Mouse (Mus musculus) intestine, embryonic 15.5 days (tissue): ENCODE data around the gene Isoc2a. TPM values are rescaled to one million over a fixed set of nuclear protein-coding genes. Genes with fewer than 3 reads are reported as not detected.

Experiments
- ATAC-seq: fragments of 200-750 bp; cut with Nextera tagmentation; 2 replicates; pipeline ENCODE4 v1.8.0; 2017; ENCODE audit warnings: moderate TSS enrichment, moderate library complexity
- H3K27ac ChIP-seq: fragments of 300-500 bp; sonication (generic); 2 replicates; pipeline ENCODE4 v1.5.1; 2015; ENCODE audit warnings: mild to moderate bottlenecking, inconsistent platforms
- H3K27me3 ChIP-seq: fragments of 300-500 bp; sonication (generic); replicated peaks from 2 replicates; pipeline ENCODE4 v1.6.1; 2015; ENCODE audit warnings: inconsistent platforms
- H3K36me3 ChIP-seq: fragments of 300-500 bp; sonication (generic); 2 replicates; pipeline ENCODE4 v1.6.1; 2015; ENCODE audit warnings: inconsistent platforms
- H3K4me1 ChIP-seq: fragments of 300-500 bp; sonication (generic); replicated peaks from 2 replicates; pipeline ENCODE4 v1.6.1; 2015; ENCODE audit warnings: inconsistent platforms
- H3K4me2 ChIP-seq: fragments of 300-500 bp; sonication (generic); replicated peaks from 2 replicates; pipeline ENCODE4 v1.6.1; 2015; ENCODE audit warnings: mild to moderate bottlenecking, inconsistent platforms
- H3K4me3 ChIP-seq: fragments of 300-500 bp; sonication (generic); replicated peaks from 2 replicates; pipeline ENCODE4 v1.5.1; 2015; ENCODE audit warnings: inconsistent platforms
- H3K9ac ChIP-seq: fragments of 300-500 bp; sonication (generic); 2 replicates; pipeline ENCODE4 v1.6.1; 2015; ENCODE audit warnings: inconsistent platforms
- H3K9me3 ChIP-seq: fragments of 300-500 bp; sonication (generic); 2 replicates; pipeline ENCODE4 v1.6.1; 2016; ENCODE audit warnings: inconsistent platforms
- WGBS: fragments of 180-500 bp; shearing (Covaris S2); methylation state at CpG from one replicate; pipeline ENCODE4 v1.1.7; 2015; 5-methylcytosine and 5-hydroxymethylcytosine counted together
- polyA plus RNA-seq: library from polyadenylated mRNA; unstranded; fragments of >200 nt; fragmentation: Nextera tagmentation; extraction: Ambion mirVana; gene quantifications from 2 replicates; pipeline ENCODE4 v1.2.1, GENCODE M21; 2015

The Isoc2a gene
- polyA plus RNA-seq = 0.68 and 1.0 TPM in 2 replicates

- Histone ChIP-seq H3K9me3 (no peaks in the 10 kb centered on the region), H3K4me3 (peak within 1 kb of the TSS; percentile 60), H3K4me2 (peak within 1 kb of the TSS; percentile 83), H3K4me1 (peaks cover 11% of the 10 kb centered on the region), H3K9ac (peak within 1 kb of the TSS; percentile 67), H3K27ac (peak within 1 kb of the TSS; percentile 70), H3K36me3 (no peaks in the 10 kb centered on the region), H3K27me3 (no peaks in the 10 kb centered on the region)
- under 1% methylated on average over 22 of the region's 22 CpGs for WGBS
- peak; percentile 100 for ATAC-seq
Observed at GRCm38 (mm10) chr7:4876753-4877221, at the start of gene Isoc2a. Gene Isoc2a (plus strand): TSS chr7:4877153.

GRCm38 (mm10) chr7:4830476-4830875 lies 46.5 kb upstream of the Isoc2a start:
- H3K9ac ChIP-seq = no peak overlapping the region
- no peak overlapping the region for H3K4me2 ChIP-seq
- no peaks in the 10 kb centered on the region for H3K9me3 ChIP-seq
- H3K27ac ChIP-seq = no peak overlapping the region
- no peak overlapping the region for H3K4me3 ChIP-seq
- no peak for ATAC-seq
- H3K27me3 ChIP-seq = peaks cover 37% of the 10 kb centered on the region
- no peaks in the 10 kb centered on the region for H3K4me1 ChIP-seq
- 3% methylated on average over 12 of the region's 12 CpGs for WGBS
- no peaks in the 10 kb centered on the region for H3K36me3 ChIP-seq

- peaks cover 48% of the 10 kb centered on the region for H3K27me3 ChIP-seq
- H3K9ac ChIP-seq = peak overlapping the region; percentile 40
- no peak; the same call in 1 of the 2 replicates for ATAC-seq
Observed at GRCm38 (mm10) chr7:4835631-4836327, 41.2 kb upstream of the Isoc2a start.

GRCm38 (mm10) chr7:4836351-4836792 lies 40.6 kb upstream of the Isoc2a start:
- H3K27me3 ChIP-seq = peaks cover 44% of the 10 kb centered on the region
- peak overlapping the region; percentile 40 for H3K9ac ChIP-seq
- under 1% methylated on average over 51 of the region's 51 CpGs for WGBS
- H3K27ac ChIP-seq = no peak overlapping the region
- no peaks in the 10 kb centered on the region for H3K9me3 ChIP-seq
- peak overlapping the region; percentile 44 for H3K4me3 ChIP-seq
- peaks cover 9% of the 10 kb centered on the region for H3K4me1 ChIP-seq
- ATAC-seq = peak; percentile 92
- H3K36me3 ChIP-seq = no peaks in the 10 kb centered on the region
- peak overlapping the region; percentile 93 for H3K4me2 ChIP-seq

More at GRCm38 (mm10) chr7:4835631-4836327, 41.2 kb upstream of the Isoc2a start:
- H3K4me2 ChIP-seq = peak overlapping the region; percentile 93
- WGBS = 6% methylated on average over 34 of the region's 34 CpGs
- H3K36me3 ChIP-seq = no peaks in the 10 kb centered on the region
- H3K27ac ChIP-seq = no peak overlapping the region
- H3K4me3 ChIP-seq = peak overlapping the region; percentile 44
- no peaks in the 10 kb centered on the region for H3K9me3 ChIP-seq
- peaks cover 9% of the 10 kb centered on the region for H3K4me1 ChIP-seq

GRCm38 (mm10) chr7:4837639-4838038 lies 39.3 kb upstream of the Isoc2a start:
- Histone ChIP-seq H3K27ac (no peak overlapping the region), H3K9me3 (no peaks in the 10 kb centered on the region), H3K9ac (no peak overlapping the region), H3K4me3 (no peak overlapping the region), H3K36me3 (no peaks in the 10 kb centered on the region), H3K4me2 (no peak overlapping the region), H3K27me3 (peaks cover 45% of the 10 kb centered on the region), H3K4me1 (peaks cover 10% of the 10 kb centered on the region)
- ATAC-seq = no peak
- 0% methylated on average over 1 of the region's 1 CpGs for WGBS

- H3K9ac ChIP-seq = no peak overlapping the region
- H3K36me3 ChIP-seq = no peaks in the 10 kb centered on the region
- H3K4me3 ChIP-seq = no peak overlapping the region
- peaks cover 18% of the 10 kb centered on the region for H3K4me1 ChIP-seq
- WGBS = 45% methylated on average over 5 of the region's 5 CpGs
- no peak overlapping the region for H3K27ac ChIP-seq
- H3K27me3 ChIP-seq = peaks cover 44% of the 10 kb centered on the region
- ATAC-seq = no peak
- no peaks in the 10 kb centered on the region for H3K9me3 ChIP-seq
- no peak overlapping the region for H3K4me2 ChIP-seq
Observed at GRCm38 (mm10) chr7:4842077-4842476, 34.9 kb upstream of the Isoc2a start.

- Histone ChIP-seq H3K27ac (no peak overlapping the region), H3K9me3 (no peaks in the 10 kb centered on the region), H3K4me3 (peak overlapping the region; percentile 20; the same call in 1 of the 2 replicates), H3K36me3 (no peaks in the 10 kb centered on the region), H3K4me1 (peaks cover 18% of the 10 kb centered on the region), H3K9ac (no peak overlapping the region), H3K27me3 (peaks cover 39% of the 10 kb centered on the region), H3K4me2 (peak overlapping the region; percentile 91)
- under 1% methylated on average over 16 of the region's 16 CpGs for WGBS
- ATAC-seq = peak; percentile 75
Observed at GRCm38 (mm10) chr7:4842634-4843131, 34.3 kb upstream of the Isoc2a start.

GRCm38 (mm10) chr7:4843604-4844244 lies 33.2 kb upstream of the Isoc2a start:
- peak; percentile 16; the same call in 1 of the 2 replicates for ATAC-seq

GRCm38 (mm10) chr7:4844245-4844916 lies 32.6 kb upstream of the Isoc2a start, which contains the start of gene Shisa7:
Gene Shisa7 (minus strand): TSS chr7:4844696.
- Histone ChIP-seq H3K4me2 (peak within 1 kb of the TSS; percentile 91), H3K9me3 (no peaks in the 10 kb centered on the region), H3K36me3 (no peaks in the 10 kb centered on the region), H3K4me3 (peak within 1 kb of the TSS; percentile 41), H3K27ac (no peak within 1 kb of the TSS), H3K27me3 (peaks cover 39% of the 10 kb centered on the region), H3K4me1 (peaks cover 18% of the 10 kb centered on the region), H3K9ac (peak within 1 kb of the TSS; percentile 22)
- WGBS = 1% methylated on average over 41 of the region's 41 CpGs
- ATAC-seq = peak; percentile 63

More at GRCm38 (mm10) chr7:4843604-4844244, 33.2 kb upstream of the Isoc2a start:
- H3K9ac ChIP-seq = 0 out of 2 replicates have a peak overlapping the region, but pooled peaks have one; percentile 22
- 1% methylated on average over 34 of the region's 34 CpGs for WGBS
- peaks cover 18% of the 10 kb centered on the region for H3K4me1 ChIP-seq
- H3K4me2 ChIP-seq = peak overlapping the region; percentile 91
- H3K36me3 ChIP-seq = no peaks in the 10 kb centered on the region
- H3K9me3 ChIP-seq = no peaks in the 10 kb centered on the region
- H3K27me3 ChIP-seq = peaks cover 39% of the 10 kb centered on the region
- H3K27ac ChIP-seq = no peak overlapping the region
- H3K4me3 ChIP-seq = peak overlapping the region; percentile 41

- Histone ChIP-seq H3K4me1 (peaks cover 18% of the 10 kb centered on the region), H3K36me3 (no peaks in the 10 kb centered on the region), H3K9ac (peak overlapping the region; percentile 22; the same call in 1 of the 2 replicates), H3K9me3 (no peaks in the 10 kb centered on the region), H3K27me3 (peaks cover 39% of the 10 kb centered on the region), H3K4me2 (peak overlapping the region; percentile 91), H3K27ac (no peak overlapping the region), H3K4me3 (peak overlapping the region; percentile 41)
- WGBS = 2% methylated on average over 13 of the region's 13 CpGs
- ATAC-seq = peak; percentile 90
Observed at GRCm38 (mm10) chr7:4844917-4845309, 32.0 kb upstream of the Isoc2a start.

- Histone ChIP-seq H3K4me3 (no peak overlapping the region), H3K9ac (no peak overlapping the region), H3K27ac (no peak overlapping the region), H3K36me3 (no peaks in the 10 kb centered on the region), H3K27me3 (peaks cover 10% of the 10 kb centered on the region), H3K4me2 (no peak overlapping the region), H3K4me1 (peaks cover 6% of the 10 kb centered on the region), H3K9me3 (no peaks in the 10 kb centered on the region)
- no peak for ATAC-seq
- 50% methylated on average over 9 of the region's 9 CpGs for WGBS
Observed at GRCm38 (mm10) chr7:4849372-4849771, 27.6 kb upstream of the Isoc2a start.
